Mouse (Mus musculus) heart, adult 2 months (tissue): ENCODE measurements around the gene Limk2. TPM values are rescaled to one million over a fixed set of nuclear protein-coding genes. Genes with fewer than 3 reads are reported as not detected.
A peak's percentile ranks its signal among the peaks of the same experiment; 100 is the strongest.

ENCODE experiments used
- DNase-seq, 2 experiments: peaks; one replicate each; pipeline ENCODE4 v3.0.0; 2021
- H3K27ac ChIP-seq: fragments of 200-600 bp; 2 replicates; pipeline ENCODE4 v1.8.1; 2022
- H3K27me3 ChIP-seq: fragments of 200-500 bp; 2 replicates; pipeline ENCODE4 v1.6.1; 2012; ENCODE audit warnings: mild to moderate bottlenecking, low read length, inconsistent platforms, mixed read lengths; ENCODE audit not compliant: control insufficient read depth, insufficient read depth
- H3K36me3 ChIP-seq: fragments of 200-500 bp; 2 replicates; pipeline ENCODE4 v1.6.1; 2012; ENCODE audit warnings: low read length, inconsistent platforms; ENCODE audit not compliant: control insufficient read depth, insufficient read depth
- H3K4me1 ChIP-seq: fragments of 200-500 bp; 2 replicates; pipeline ENCODE4 v1.6.1; 2011; ENCODE audit warnings: low read length; ENCODE audit not compliant: control insufficient read depth, insufficient read depth
- H3K4me3 ChIP-seq: fragments of 200-600 bp; 2 replicates; pipeline ENCODE4 v1.8.1; 2022
- H3K79me2 ChIP-seq: fragments of 200-500 bp; replicated peaks from 2 replicates; pipeline ENCODE4 v1.6.1; 2012; ENCODE audit warnings: mild to moderate bottlenecking, inconsistent platforms, low read length, moderate library complexity, mixed read lengths; ENCODE audit not compliant: control insufficient read depth, insufficient read depth
- H3K9ac ChIP-seq: fragments of 200-500 bp; 2 replicates; pipeline ENCODE4 v1.6.1; 2012; ENCODE audit warnings: low read depth, mild to moderate bottlenecking, control low read depth, inconsistent platforms, low read length, mixed read lengths
- CTCF ChIP-seq: fragments of 200-600 bp; IDR thresholded peaks from 2 replicates; pipeline ENCODE4 v1.8.1; 2022; ENCODE audit warnings: antibody characterized with exemption, mild to moderate bottlenecking, moderate library complexity
- EP300 ChIP-seq: fragments of 200-500 bp; IDR thresholded peaks from 2 replicates; pipeline ENCODE4 v1.6.1; 2011; ENCODE audit warnings: low read depth, low read length, control low read depth; ENCODE audit not compliant: insufficient read depth
- POLR2A ChIP-seq: fragments of 200-500 bp; IDR thresholded peaks from 2 replicates; pipeline ENCODE4 v1.6.1; 2011; ENCODE audit warnings: mild to moderate bottlenecking, low read depth, low read length, control low read depth; ENCODE audit not compliant: insufficient read depth
- WGBS: fragments of 180-500 bp; shearing (Covaris S2); methylation state at CpG from one replicate; pipeline ENCODE4 v1.1.7; 2018; 5-methylcytosine and 5-hydroxymethylcytosine counted together
- intact Hi-C: fragments of 180-260 bp; cut with DNase I; formaldehyde crosslinking; loops from one replicate; pipeline ENCODE4 v1.15.1; 2025
- polyA plus RNA-seq: library from polyadenylated mRNA; depleted of rRNA; stranded (reverse); fragments of >200 nt; gene quantifications from 2 replicates; pipeline ENCODE4 v1.2.3, GENCODE M21; 2012
- total RNA-seq, 2 experiments: library from RNA; stranded (reverse); gene quantifications; 2 replicates each; pipeline ENCODE4 v1.2.3; 2021

The Limk2 gene
- total and polyA plus RNA-seq, 3 experiments = 16.4 to 41.8 (median 17.1) TPM

- no peaks in the 10 kb centered on the region for H3K79me2 ChIP-seq
- H3K27ac ChIP-seq = no peak overlapping the region
- H3K27me3 ChIP-seq = no peaks in the 10 kb centered on the region
- TF ChIP-seq CTCF (no peak), EP300 (no peak), POLR2A (no peak)
- H3K4me1 ChIP-seq = no peaks in the 10 kb centered on the region
- intact Hi-C loops = no loop called here
- DNase-seq = no peak
- 84% methylated on average over 3 of the region's 3 CpGs for WGBS
- H3K4me3 ChIP-seq = no peak overlapping the region
- H3K9ac ChIP-seq = no peak overlapping the region
- no peaks in the 10 kb centered on the region for H3K36me3 ChIP-seq
These were observed 12.9 kb downstream of the Limk2 start for GRCm38 (mm10) chr11:3396091-3396490.

GRCm38 (mm10) chr11:3394520-3394919 lies 14.5 kb downstream of the Limk2 start:
- WGBS = 75% methylated on average over 5 of the region's 5 CpGs
- H3K27ac ChIP-seq = no peak overlapping the region
- intact Hi-C loops = no loop called here

GRCm38 (mm10) chr11:3392526-3392925 lies 16.5 kb downstream of the Limk2 start:
- Histone ChIP-seq H3K4me3 (no peak overlapping the region), H3K27ac (no peak overlapping the region), H3K79me2 (no peaks in the 10 kb centered on the region), H3K9ac (no peak overlapping the region), H3K4me1 (no peaks in the 10 kb centered on the region; the same call in 1 of the 2 replicates), H3K27me3 (no peaks in the 10 kb centered on the region), H3K36me3 (no peaks in the 10 kb centered on the region)
- DNase-seq = peak in 1 of 2 experiments; percentile 22
- intact Hi-C loops = no loop called here
- 65% methylated on average over 8 of the region's 8 CpGs for WGBS
- TF ChIP-seq EP300 = no peak
- TF ChIP-seq POLR2A = no peak
- no peak for TF ChIP-seq CTCF

More at GRCm38 (mm10) chr11:3394520-3394919, 14.5 kb downstream of the Limk2 start:
- Histone ChIP-seq H3K36me3 (no peaks in the 10 kb centered on the region), H3K9ac (no peak overlapping the region), H3K79me2 (no peaks in the 10 kb centered on the region), H3K4me3 (no peak overlapping the region), H3K4me1 (no peaks in the 10 kb centered on the region), H3K27me3 (no peaks in the 10 kb centered on the region)
- TF ChIP-seq CTCF (no peak), EP300 (no peak), POLR2A (no peak)
- no peak for DNase-seq

GRCm38 (mm10) chr11:3390789-3391188 lies 18.2 kb downstream of the Limk2 start:
- WGBS = 95% methylated on average over 5 of the region's 5 CpGs
- Histone ChIP-seq H3K36me3 (no peaks in the 10 kb centered on the region), H3K4me1 (no peaks in the 10 kb centered on the region; the same call in 1 of the 2 replicates), H3K9ac (no peak overlapping the region), H3K4me3 (no peak overlapping the region), H3K79me2 (no peaks in the 10 kb centered on the region), H3K27me3 (no peaks in the 10 kb centered on the region), H3K27ac (no peak overlapping the region)
- DNase-seq = no peak
- intact Hi-C loops = no loop called here
- TF ChIP-seq POLR2A (no peak), EP300 (no peak), CTCF (no peak)

- Histone ChIP-seq H3K27me3 (no peaks in the 10 kb centered on the region), H3K79me2 (no peaks in the 10 kb centered on the region), H3K4me1 (no peaks in the 10 kb centered on the region; the same call in 1 of the 2 replicates), H3K4me3 (no peak overlapping the region), H3K9ac (no peak overlapping the region), H3K36me3 (no peaks in the 10 kb centered on the region), H3K27ac (no peak overlapping the region)
- intact Hi-C loops = loop anchor here (5.0 kb wide), 1 partner anchor 122 kb away; the partner anchor contains the start of gene Selenom
- DNase-seq = no peak
- WGBS = 51% methylated on average over 5 of the region's 5 CpGs
- TF ChIP-seq POLR2A (no peak), CTCF (no peak), EP300 (no peak)
These were observed 19.0 kb downstream of the Limk2 start for GRCm38 (mm10) chr11:3389996-3390395.

GRCm38 (mm10) chr11:3387482-3388196 lies 21.4 kb downstream of the Limk2 start:
- Histone ChIP-seq H3K27ac (no peak overlapping the region), H3K4me1 (no peaks in the 10 kb centered on the region; the same call in 1 of the 2 replicates), H3K9ac (no peak overlapping the region), H3K36me3 (no peaks in the 10 kb centered on the region), H3K27me3 (no peaks in the 10 kb centered on the region), H3K79me2 (no peaks in the 10 kb centered on the region), H3K4me3 (no peak overlapping the region)
- intact Hi-C loops = loop anchor here (1.0 to 5.0 kb wide), 4 partner anchors 22 to 125 kb away; partner anchors contain the start of genes Limk2 and Selenom
- no peak for DNase-seq
- TF ChIP-seq POLR2A (no peak), EP300 (no peak), CTCF (no peak)
- 72% methylated on average over 6 of the region's 6 CpGs for WGBS
